Mouse (Mus musculus) kidney, embryonic 16.5 days (tissue): ENCODE data around the gene Sh2d5. TPM values are rescaled to one million over a fixed set of nuclear protein-coding genes. Genes with fewer than 3 reads are reported as not detected.

Source experiments
- ATAC-seq: fragments of 200-750 bp; cut with Nextera tagmentation; 2 replicates; pipeline ENCODE4 v1.8.0; 2017; ENCODE audit warnings: moderate TSS enrichment; ENCODE audit not compliant: low FRiP score, low TSS enrichment
- H3K27ac ChIP-seq: fragments of 300-500 bp; sonication (generic); 2 replicates; pipeline ENCODE4 v1.5.1; 2014; ENCODE audit warnings: low read length
- H3K27me3 ChIP-seq: fragments of 300-500 bp; sonication (generic); 2 replicates; pipeline ENCODE4 v1.6.1; 2014; ENCODE audit warnings: low read length, control low read depth, mixed read lengths; ENCODE audit not compliant: insufficient read depth
- H3K36me3 ChIP-seq: fragments of 300-500 bp; sonication (generic); 2 replicates; pipeline ENCODE4 v1.6.1; 2014; ENCODE audit warnings: low read length, control low read depth, mixed read lengths; ENCODE audit not compliant: insufficient read depth
- H3K4me1 ChIP-seq: fragments of 300-500 bp; sonication (generic); 2 replicates; pipeline ENCODE4 v1.6.1; 2014; ENCODE audit warnings: low read length, control low read depth, mixed read lengths; ENCODE audit not compliant: insufficient read depth
- H3K4me2 ChIP-seq: fragments of 300-500 bp; sonication (generic); replicated peaks from 2 replicates; pipeline ENCODE4 v1.6.1; 2014; ENCODE audit warnings: low read depth, low read length
- H3K4me3 ChIP-seq: fragments of 300-500 bp; sonication (generic); 2 replicates; pipeline ENCODE4 v1.5.1; 2014; ENCODE audit warnings: mild to moderate bottlenecking, low read length
- H3K9ac ChIP-seq: fragments of 300-500 bp; sonication (generic); replicated peaks from 2 replicates; pipeline ENCODE4 v1.6.1; 2014; ENCODE audit warnings: low read length
- H3K9me3 ChIP-seq: fragments of 300-500 bp; sonication (generic); 2 replicates; pipeline ENCODE4 v1.6.1; 2016; ENCODE audit warnings: low read length, control low read depth
- WGBS: fragments of 180-500 bp; shearing (Covaris S2); extraction: QIAGEN DNeasy Blood & Tissue Kit; methylation state at CpG from one replicate; pipeline ENCODE4 v1.1.7; 2014; 5-methylcytosine and 5-hydroxymethylcytosine counted together
- polyA plus RNA-seq: library from polyadenylated mRNA; unstranded; fragments of >200 nt; fragmentation: Nextera tagmentation; extraction: Ambion mirVana; gene quantifications from 2 replicates; pipeline ENCODE4 v1.2.1, GENCODE M21; 2015

Gene Sh2d5
- polyA plus RNA-seq, 1 experiment from 2014 or later, result 0.67 TPM

DNA sequence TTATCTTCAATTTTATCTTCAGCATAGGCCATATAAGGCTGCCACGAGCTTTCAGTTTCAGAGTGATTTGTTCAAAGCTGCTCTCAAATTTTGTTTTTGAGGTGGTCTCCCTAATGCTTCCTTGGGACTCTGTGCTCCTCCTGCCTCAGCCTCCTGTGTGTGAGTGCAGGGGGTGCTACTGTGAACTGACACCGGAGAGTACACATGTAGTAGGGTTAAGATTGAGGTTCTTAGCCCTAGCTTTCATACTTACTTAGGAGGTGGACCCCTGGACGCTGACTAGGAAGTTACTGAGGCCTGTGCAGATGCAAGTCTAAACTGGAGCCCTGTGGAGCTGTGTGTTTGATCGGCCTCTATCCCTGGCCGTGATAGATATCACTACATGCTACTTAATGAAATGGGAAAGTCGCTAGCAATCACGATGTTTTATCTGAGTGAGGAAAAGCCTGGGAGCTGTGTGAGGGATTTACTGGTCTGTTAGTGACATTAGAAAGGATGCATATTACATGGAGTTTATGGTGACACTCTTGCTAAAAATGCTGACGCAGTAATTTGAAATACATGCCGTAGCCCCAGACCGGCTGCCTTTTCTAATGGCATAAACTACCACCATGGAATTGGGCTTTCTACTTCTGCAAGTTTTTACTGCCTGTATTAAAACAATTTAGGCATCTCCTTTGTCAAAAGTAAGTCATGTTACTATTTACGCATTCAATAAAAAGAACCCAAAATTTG, 32.1 kb upstream of the Sh2d5 start:
- peak overlapping the region; percentile 93 for H3K4me2 ChIP-seq
- peak overlapping the region; percentile 97 for H3K9ac ChIP-seq
- no peak for ATAC-seq
- 71% methylated on average over 11 of the region's 11 CpGs for WGBS
- peak overlapping the region; percentile 90 for H3K4me3 ChIP-seq
- peaks cover 21% of the 10 kb centered on the region for H3K36me3 ChIP-seq
- H3K27ac ChIP-seq, result peak overlapping the region; percentile 99; the same call in 1 of the 2 replicates
- H3K9me3 ChIP-seq, result no peaks in the 10 kb centered on the region
- H3K4me1 ChIP-seq, result peaks cover 36% of the 10 kb centered on the region
- H3K27me3 ChIP-seq, result no peaks in the 10 kb centered on the region

DNA sequence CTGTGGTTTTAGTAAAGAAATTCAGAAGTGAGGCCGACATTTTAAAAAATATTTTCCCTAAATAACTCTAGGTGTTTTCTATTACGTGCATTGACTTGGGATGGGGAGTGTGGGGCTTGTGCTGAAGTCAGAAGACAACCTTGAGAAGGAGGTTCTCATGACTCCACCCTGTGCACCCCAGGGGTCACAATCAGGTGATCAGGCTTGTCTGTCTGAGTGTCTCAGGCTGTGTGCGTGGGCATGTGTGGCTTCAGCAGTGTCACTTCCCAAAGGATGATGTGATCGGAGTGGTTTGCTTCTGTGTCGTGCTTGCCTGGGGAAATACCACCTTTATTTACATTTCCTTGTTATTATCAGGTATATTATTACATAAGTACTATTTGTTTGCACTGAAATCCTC, 30.9 kb upstream of the Sh2d5 start:
- Histone ChIP-seq H3K9me3 (no peaks in the 10 kb centered on the region), H3K4me3 (no peak overlapping the region), H3K27ac (no peak overlapping the region), H3K27me3 (no peaks in the 10 kb centered on the region), H3K4me1 (peaks cover 36% of the 10 kb centered on the region), H3K4me2 (no peak overlapping the region), H3K36me3 (peaks cover 33% of the 10 kb centered on the region), H3K9ac (peak overlapping the region; percentile 35; the same call in 1 of the 2 replicates)
- 88% methylated on average over 5 of the region's 5 CpGs for WGBS
- no peak for ATAC-seq

DNA sequence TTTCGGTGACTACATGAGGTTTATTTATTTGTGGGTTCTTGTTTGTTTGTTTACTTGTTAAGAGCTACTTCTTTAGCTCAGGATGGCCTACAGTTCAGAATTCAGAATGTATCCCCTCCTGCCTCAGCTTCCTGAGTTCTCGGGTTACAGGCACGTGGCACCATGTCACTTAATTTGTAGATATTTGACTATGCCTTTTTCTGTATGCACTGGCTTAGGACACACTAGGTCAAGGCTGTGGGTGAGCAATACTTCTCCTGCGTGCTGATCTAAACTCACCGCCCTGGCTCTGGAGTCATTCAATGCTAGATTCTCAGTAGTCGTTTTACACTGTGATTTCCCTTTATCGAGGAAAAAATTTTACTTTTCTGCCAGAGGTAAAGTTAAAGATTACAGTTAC, 29.4 kb upstream of the Sh2d5 start:
- Histone ChIP-seq H3K4me2 (no peak overlapping the region), H3K27me3 (no peaks in the 10 kb centered on the region), H3K4me3 (no peak overlapping the region), H3K4me1 (peaks cover 32% of the 10 kb centered on the region), H3K27ac (no peak overlapping the region), H3K36me3 (peaks cover 42% of the 10 kb centered on the region), H3K9ac (no peak overlapping the region), H3K9me3 (no peaks in the 10 kb centered on the region)
- 79% methylated on average over 7 of the region's 7 CpGs for WGBS
- ATAC-seq, result no peak

DNA sequence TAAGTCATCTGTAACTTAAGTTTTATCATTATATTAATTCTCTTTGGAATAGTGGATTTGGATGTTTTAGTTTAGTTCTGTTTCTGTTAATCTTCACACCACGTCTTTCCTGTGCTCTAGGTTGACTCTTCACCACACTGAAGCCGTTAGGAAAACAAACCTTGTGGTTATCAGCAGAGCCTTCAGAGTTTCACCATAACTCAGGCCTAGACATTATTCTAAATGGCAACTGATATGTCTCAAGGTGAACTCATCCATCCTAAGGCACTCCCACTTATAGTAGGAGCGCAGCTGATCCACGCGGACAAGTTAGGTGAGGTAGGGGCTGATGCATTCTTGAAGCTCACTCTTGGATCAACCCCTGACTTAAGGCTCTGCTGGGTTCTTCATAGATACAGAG, 28.8 kb upstream of the Sh2d5 start:
- ATAC-seq, result no peak
- Histone ChIP-seq H3K9me3 (no peaks in the 10 kb centered on the region), H3K9ac (no peak overlapping the region), H3K4me2 (no peak overlapping the region), H3K27me3 (no peaks in the 10 kb centered on the region), H3K4me3 (no peak overlapping the region), H3K4me1 (peaks cover 29% of the 10 kb centered on the region), H3K36me3 (peaks cover 49% of the 10 kb centered on the region), H3K27ac (no peak overlapping the region)
- WGBS, result 86% methylated on average over 5 of the region's 5 CpGs

DNA sequence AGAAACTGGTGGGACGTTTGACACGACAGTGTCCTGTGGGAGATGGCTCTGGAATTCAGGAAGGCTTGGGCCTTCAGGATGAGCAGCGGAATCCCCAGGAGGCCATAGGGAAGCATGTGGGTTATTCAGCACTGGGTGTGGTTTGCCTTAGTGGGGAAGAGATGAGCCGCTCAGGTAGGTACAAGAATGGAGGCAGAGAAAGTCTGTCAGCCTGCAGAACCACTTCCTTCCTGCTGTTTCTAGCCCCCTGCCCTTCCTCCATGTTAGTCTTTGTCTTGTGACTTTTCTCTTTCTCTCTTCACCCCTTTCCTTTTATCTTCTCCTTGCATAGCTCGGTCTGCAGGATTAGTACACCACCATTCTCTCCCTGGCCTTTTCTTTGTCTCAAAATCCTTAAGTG, 27.8 kb upstream of the Sh2d5 start:
- no peak overlapping the region for H3K9ac ChIP-seq
- H3K9me3 ChIP-seq, result no peaks in the 10 kb centered on the region
- no peak for ATAC-seq
- H3K4me3 ChIP-seq, result no peak overlapping the region
- peaks cover 29% of the 10 kb centered on the region for H3K4me1 ChIP-seq
- H3K36me3 ChIP-seq, result peaks cover 57% of the 10 kb centered on the region
- H3K27ac ChIP-seq, result no peak overlapping the region
- 74% methylated on average over 5 of the region's 5 CpGs for WGBS
- no peaks in the 10 kb centered on the region for H3K27me3 ChIP-seq
- no peak overlapping the region for H3K4me2 ChIP-seq

DNA sequence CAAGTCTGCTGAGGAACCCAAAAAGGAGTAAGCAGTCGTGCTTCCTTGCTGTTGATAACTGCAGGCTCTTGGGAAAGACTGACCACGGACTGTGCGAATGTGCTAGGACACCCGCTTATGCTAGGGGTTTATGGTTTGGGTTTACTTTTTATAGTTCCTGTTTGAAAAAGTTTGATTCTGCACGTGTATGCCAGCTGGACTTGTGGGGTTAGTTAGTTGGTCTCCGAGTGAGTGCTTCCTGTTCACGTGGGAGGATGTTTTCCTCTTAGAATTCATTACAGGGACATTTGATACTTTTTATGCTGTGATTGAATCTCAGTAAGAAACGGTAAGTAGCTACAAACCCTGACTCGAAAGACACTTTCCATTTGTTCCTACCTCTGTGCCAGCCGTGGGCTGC, 26.6 kb upstream of the Sh2d5 start:
- 49% methylated on average over 10 of the region's 10 CpGs for WGBS
- Histone ChIP-seq H3K27me3 (no peaks in the 10 kb centered on the region), H3K4me1 (peaks cover 18% of the 10 kb centered on the region), H3K4me2 (no peak overlapping the region), H3K9me3 (no peaks in the 10 kb centered on the region), H3K4me3 (no peak overlapping the region), H3K27ac (no peak overlapping the region), H3K9ac (no peak overlapping the region), H3K36me3 (peaks cover 63% of the 10 kb centered on the region)
- no peak for ATAC-seq

DNA sequence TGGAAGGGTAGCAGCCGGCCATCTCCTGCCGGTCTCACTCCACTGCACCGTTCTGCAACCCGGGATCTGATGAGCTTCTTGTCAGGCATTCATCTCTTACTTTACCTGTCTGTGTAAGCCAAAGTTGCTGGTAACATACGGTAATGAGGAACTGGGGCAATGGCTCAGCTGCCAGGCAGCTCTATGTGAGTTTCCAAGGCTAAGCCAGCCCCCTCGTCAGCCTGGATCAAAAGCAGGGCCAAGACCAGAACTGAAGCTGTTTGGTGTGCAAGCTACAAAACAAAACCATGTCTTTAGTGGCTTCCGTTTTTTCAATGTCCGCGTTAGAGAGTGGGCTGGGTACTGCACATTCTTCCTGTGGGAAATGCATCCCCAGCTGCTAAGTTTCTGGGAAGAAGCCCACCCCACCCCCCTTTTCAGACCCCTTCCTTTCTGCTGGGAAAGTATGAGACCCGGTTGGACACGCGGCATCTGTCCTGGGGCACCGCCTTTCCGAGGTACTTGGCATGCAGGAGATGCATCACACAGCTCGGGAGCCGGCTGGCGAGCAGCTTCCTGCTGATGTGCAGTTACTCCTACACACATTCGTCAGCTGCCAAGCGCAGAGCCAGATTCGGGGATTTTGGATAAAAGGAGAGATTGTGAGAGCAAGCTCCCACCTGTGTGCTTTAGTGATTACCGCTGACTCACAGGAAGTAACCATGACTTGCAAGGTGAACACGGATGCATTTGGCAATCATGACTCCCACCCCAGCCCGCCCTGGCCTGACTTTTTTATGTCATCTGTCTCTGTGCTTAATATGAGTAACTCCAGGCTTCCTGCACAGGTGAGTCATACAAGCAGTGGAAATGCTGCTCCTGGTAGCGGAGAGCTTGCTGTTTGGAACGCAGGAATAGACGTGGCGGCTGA, 3.2 kb upstream of the Sh2d5 start:
- no peak overlapping the region for H3K9ac ChIP-seq
- no peak overlapping the region for H3K4me2 ChIP-seq
- no peak for ATAC-seq
- no peaks in the 10 kb centered on the region for H3K9me3 ChIP-seq
- H3K27ac ChIP-seq, result no peak overlapping the region
- peaks cover 28% of the 10 kb centered on the region for H3K4me1 ChIP-seq
- WGBS, result 68% methylated on average over 27 of the region's 27 CpGs
- H3K27me3 ChIP-seq, result peaks cover 21% of the 10 kb centered on the region
- H3K36me3 ChIP-seq, result peaks cover 44% of the 10 kb centered on the region
- H3K4me3 ChIP-seq, result no peak overlapping the region

DNA sequence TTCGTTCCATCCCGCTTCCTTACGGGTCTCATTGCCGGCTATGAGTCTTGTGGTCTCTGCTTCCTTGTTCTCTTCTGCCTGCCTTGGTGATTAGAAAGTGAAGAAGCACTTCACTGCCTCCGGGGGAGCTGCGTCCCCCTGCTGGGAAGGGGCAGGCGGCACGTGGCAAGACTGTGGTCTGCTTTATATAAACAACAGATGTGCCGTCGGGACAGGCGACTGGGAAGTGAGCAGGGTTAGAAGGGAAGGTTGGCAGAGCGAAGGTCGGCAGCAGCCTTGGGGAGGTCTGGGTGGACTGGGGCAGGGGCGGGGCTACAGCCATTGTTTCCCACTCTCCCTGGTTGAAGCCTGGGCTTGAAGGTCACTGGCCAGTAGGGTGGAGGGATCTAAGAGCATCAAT, 1.6 kb downstream of the Sh2d5 start:
- H3K27ac ChIP-seq, result no peak overlapping the region
- peaks cover 33% of the 10 kb centered on the region for H3K4me1 ChIP-seq
- peak; percentile 47; the same call in 1 of the 2 replicates for ATAC-seq
- 0 out of 2 replicates have a peak overlapping the region, but pooled peaks have one; percentile 20 for H3K9ac ChIP-seq
- under 1% methylated on average over 14 of the region's 14 CpGs for WGBS
- peak overlapping the region; percentile 30 for H3K4me3 ChIP-seq
- H3K4me2 ChIP-seq, result peak overlapping the region; percentile 99
- peaks cover 8% of the 10 kb centered on the region; the same call in 1 of the 2 replicates for H3K36me3 ChIP-seq
- H3K9me3 ChIP-seq, result no peaks in the 10 kb centered on the region
- peaks cover 27% of the 10 kb centered on the region for H3K27me3 ChIP-seq

DNA sequence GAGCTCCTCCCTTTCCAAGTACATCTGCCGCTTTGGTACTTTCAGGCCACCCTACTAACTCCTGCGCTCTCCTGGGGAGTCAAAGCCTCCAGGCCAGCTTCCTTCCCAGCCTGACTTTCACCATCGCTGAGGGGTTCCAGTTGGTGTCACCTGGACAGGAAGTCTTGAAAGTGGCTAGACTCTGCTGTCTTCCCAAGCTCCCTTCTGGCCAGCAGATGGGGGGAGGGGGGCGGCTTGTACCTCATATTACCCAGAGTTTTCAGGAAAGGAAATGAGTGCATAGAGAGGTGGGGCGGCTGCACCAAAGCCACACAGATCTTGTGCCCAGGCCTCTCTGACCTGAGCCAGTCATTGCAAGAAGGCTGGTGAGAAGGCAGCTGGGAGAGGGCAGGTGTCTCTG, 2.0 kb downstream of the Sh2d5 start:
- peak overlapping the region; percentile 30; the same call in 1 of the 2 replicates for H3K4me3 ChIP-seq
- H3K9me3 ChIP-seq, result no peaks in the 10 kb centered on the region
- peaks cover 27% of the 10 kb centered on the region for H3K27me3 ChIP-seq
- ATAC-seq, result no peak
- 0 out of 2 replicates have a peak overlapping the region, but pooled peaks have one; percentile 20 for H3K9ac ChIP-seq
- peaks cover 4% of the 10 kb centered on the region; the same call in 1 of the 2 replicates for H3K36me3 ChIP-seq
- peak overlapping the region; percentile 99 for H3K4me2 ChIP-seq
- H3K4me1 ChIP-seq, result peaks cover 33% of the 10 kb centered on the region
- H3K27ac ChIP-seq, result no peak overlapping the region
- WGBS, result 18% methylated on average over 5 of the region's 5 CpGs
